Comparison of ENCODE assay signal across 7 mouse cellular contexts in genomic region chr16:57593422-57594157, GRCm38 (mm10). TPM values are rescaled to one million over a fixed set of nuclear protein-coding genes. Genes with fewer than 3 reads are reported as not detected.
DNase-seq lines count a peak whose midpoint lies in the region; ATAC-seq and TF ChIP-seq lines count a peak whose summit lies in the region.

No protein-coding gene starts in this region.

- peak; percentile 93 for ATAC-seq in common myeloid progenitor, adult 5-6 weeks (replicated peaks; ENCODE audit: low read depth, poor library complexity, severe bottlenecking)
- ATAC-seq in lung, postnatal 0 days: peak; percentile 44

- no peak for TF ChIP-seq EP300 in lung, postnatal 0 days (IDR thresholded peaks at IDR 0.05)

- no peak overlapping the region for H3K4me3 ChIP-seq in lung, adult 2 months (replicated peaks; ENCODE audit: extremely low read depth, low read depth, low read length)
- no peak overlapping the region for H3K4me3 ChIP-seq in lung, postnatal 0 days (ENCODE audit: low read depth, low read length)
- H3K4me3 ChIP-seq in small intestine, adult 2 months (ENCODE audit: low read depth, low read length): no peak overlapping the region

- H3K9me3 ChIP-seq in lung, postnatal 0 days (ENCODE audit: low read length): no peaks in the 10 kb centered on the region

- peak; percentile 44; the same call in 1 of the 2 replicates for TF ChIP-seq CTCF in lung, adult 2 months (IDR thresholded peaks at IDR 0.05; ENCODE audit: insufficient read depth, low read length)
- peak; percentile 86 for TF ChIP-seq CTCF in lung, postnatal 0 days (IDR thresholded peaks at IDR 0.05)
- peak; percentile 21; the same call in 1 of the 2 replicates for TF ChIP-seq CTCF in small intestine, adult 2 months (IDR thresholded peaks at IDR 0.05; ENCODE audit: extremely low read depth, insufficient read length, insufficient replicate concordance, low read depth, low read length)

- no peak overlapping the region for H3K27ac ChIP-seq in lung, postnatal 0 days (ENCODE audit: low read length)
- no peak overlapping the region for H3K27ac ChIP-seq in small intestine, adult 2 months (ENCODE audit: insufficient read depth, low read depth, low read length)

- TF ChIP-seq POLR2A in lung, adult 2 months (IDR thresholded peaks at IDR 0.05; ENCODE audit: borderline replicate concordance, extremely low read depth, low read depth, low read length): no peak
- no peak for TF ChIP-seq POLR2A in small intestine, adult 2 months (IDR thresholded peaks at IDR 0.05; ENCODE audit: low read depth, low read length)

- DNase-seq in lung, adult 2 months: no peak
- DNase-seq in lung, adult 18-20 months: no peak
- DNase-seq in NIH3T3 (ENCODE audit: low read depth): peak; percentile 85
- peak; percentile 47 for DNase-seq in hindlimb bud, embryonic 11.5 days (ENCODE audit: extremely low spot score, low read depth, low spot score)
- peak; percentile 86 for DNase-seq in lung, postnatal 0 days (ENCODE audit: low spot score)

- 34% methylated on average over 7 of the region's 7 CpGs for WGBS in lung, adult 2 months
- 32% methylated on average over 7 of the region's 7 CpGs for WGBS in lung, postnatal 0 days
- WGBS in small intestine, adult 2 months: 34% methylated on average over 7 of the region's 7 CpGs

- H3K36me3 ChIP-seq in lung, postnatal 0 days (ENCODE audit: insufficient read depth, low read length): no peaks in the 10 kb centered on the region
- no peaks in the 10 kb centered on the region for H3K36me3 ChIP-seq in small intestine, adult 2 months (ENCODE audit: control insufficient read depth, insufficient read depth, low read length)

- no peaks in the 10 kb centered on the region for H3K27me3 ChIP-seq in lung, postnatal 0 days (replicated peaks; ENCODE audit: insufficient read depth, low read length)
- H3K27me3 ChIP-seq in small intestine, adult 2 months (ENCODE audit: control insufficient read depth, insufficient read depth, low read length): no peaks in the 10 kb centered on the region

- H3K9ac ChIP-seq in lung, postnatal 0 days (replicated peaks; ENCODE audit: low read depth): no peak overlapping the region

- no peak overlapping the region for H3K4me2 ChIP-seq in lung, postnatal 0 days (replicated peaks; ENCODE audit: low read depth, low read length)

- peaks cover 6% of the 10 kb centered on the region; the same call in 1 of the 2 replicates for H3K4me1 ChIP-seq in lung, adult 2 months (ENCODE audit: control insufficient read depth, insufficient read depth, low read length)
- no peaks in the 10 kb centered on the region for H3K4me1 ChIP-seq in lung, postnatal 0 days (ENCODE audit: insufficient read depth, low read depth, low read length)
- H3K4me1 ChIP-seq in small intestine, adult 2 months (ENCODE audit: control insufficient read depth, insufficient read depth, insufficient read length, low read length): no peaks in the 10 kb centered on the region

RNA-seq across cellular contexts. Expression of gene Cmss1, which starts 13.1 kb away (rescaled TPM):
- polyA plus RNA-seq in lung, adult 2 months (2012; rRNA removed): 8.0 TPM in 2 replicates
- total RNA-seq in common myeloid progenitor, adult 5-6 weeks (2017): 80.5 and 120 TPM in 2 replicates
- 23.1 and 27.3 TPM in 2 replicates for polyA plus RNA-seq in lung, postnatal 0 days (2015; fragmentation: Nextera tagmentation; extraction: Ambion mirVana)
- polyA plus RNA-seq in small intestine, adult 2 months (2012; rRNA removed): 1.7 and 2.6 TPM in 2 replicates

Comparison
In these comparisons a context has a peak if more than half of its experiments do, and no peak if none do; other contexts are left out.
1. DNase-seq: peak in NIH3T3 (single experiment), hindlimb bud, embryonic 11.5 days (single experiment) and lung, postnatal 0 days (single experiment); none in lung, adult 2 months (single experiment) and lung, adult 18-20 months (0 of 2).
2. CTCF ChIP-seq: peak in every context shown above with its lines; median percentile 86 in lung, postnatal 0 days; 44 in lung, adult 2 months; 21 in small intestine, adult 2 months.